Mouse (Mus musculus): Measurements from ENCODE around the gene Trf.

DNA sequence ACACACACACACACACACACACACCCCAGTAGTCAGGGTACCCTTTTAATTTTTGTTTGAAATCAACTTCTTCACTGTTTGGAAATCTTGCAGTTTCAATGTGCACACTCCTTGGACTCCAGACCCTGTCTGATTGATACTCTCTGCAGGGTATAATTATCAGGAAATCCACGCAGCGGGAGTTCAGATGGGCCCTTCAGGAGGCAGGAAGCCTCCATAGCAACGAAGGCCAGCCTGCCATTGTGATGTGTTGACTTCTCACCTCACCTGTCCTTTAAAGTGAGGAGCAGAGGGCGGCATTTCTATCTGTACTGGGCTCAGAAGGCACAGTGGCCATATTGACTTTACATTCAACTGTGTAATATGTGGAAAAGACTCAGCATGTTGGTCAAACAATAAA is 45.4 kb downstream of the Trf start:
- TF ChIP-seq CTCF (IDR thresholded peaks at IDR 0.05; ENCODE audit: control insufficient read depth, insufficient read depth, insufficient read length) (no peak), MAX (IDR thresholded peaks at IDR 0.05) (no peak), MYOG (IDR thresholded peaks at IDR 0.05; ENCODE audit: control insufficient read depth, extremely low read depth, insufficient read length) (no peak), USF1 (IDR thresholded peaks at IDR 0.05; ENCODE audit: low read depth) (no peak)

All from C2C12 (cell line).